Mouse (Mus musculus): ENCODE results near the gene Retreg1. TPM values are rescaled to one million over a fixed set of nuclear protein-coding genes. Genes with fewer than 3 reads are reported as not detected.
A peak's percentile ranks its signal among the peaks of the same experiment; 100 is the strongest.

The Retreg1 gene
- polyA plus RNA-seq, 1 experiment from 2014 or later: 7.6 TPM

- Histone ChIP-seq H3K27ac (replicated peaks) (no peak overlapping the region), H3K4me1 (no peaks in the 10 kb centered on the region), H3K4me3 (no peak overlapping the region), H3K36me3 (no peaks in the 10 kb centered on the region), H3K9ac (replicated peaks) (no peak overlapping the region), H3K4me2 (replicated peaks) (no peak overlapping the region), H3K27me3 (no peaks in the 10 kb centered on the region), H3K9me3 (no peaks in the 10 kb centered on the region)
- WGBS: 90% methylated on average over 15 of the region's 15 CpGs
- no peak for ATAC-seq (replicated peaks)
These were observed 100.6 kb downstream of the Retreg1 start for GRCm38 (mm10) chr15:25943386-25944137.

- no peak overlapping the region for H3K4me2 ChIP-seq (replicated peaks)
- no peaks in the 10 kb centered on the region for H3K4me1 ChIP-seq
- no peak overlapping the region for H3K9ac ChIP-seq (replicated peaks)
- H3K9me3 ChIP-seq: no peaks in the 10 kb centered on the region
- H3K4me3 ChIP-seq: no peak overlapping the region
- 91% methylated on average over 8 of the region's 8 CpGs for WGBS
- no peaks in the 10 kb centered on the region for H3K27me3 ChIP-seq
- H3K36me3 ChIP-seq: no peaks in the 10 kb centered on the region
- ATAC-seq (replicated peaks): no peak
- H3K27ac ChIP-seq (replicated peaks): no peak overlapping the region
These were observed 102.2 kb downstream of the Retreg1 start for GRCm38 (mm10) chr15:25945224-25945623.

GRCm38 (mm10) chr15:25946482-25946881, 103.5 kb downstream of the Retreg1 start:
- no peaks in the 10 kb centered on the region for H3K36me3 ChIP-seq
- H3K9ac ChIP-seq (replicated peaks): no peak overlapping the region
- WGBS: 88% methylated on average over 7 of the region's 7 CpGs
- no peak overlapping the region for H3K4me2 ChIP-seq (replicated peaks)
- no peaks in the 10 kb centered on the region for H3K27me3 ChIP-seq
- H3K27ac ChIP-seq (replicated peaks): no peak overlapping the region
- H3K9me3 ChIP-seq: no peaks in the 10 kb centered on the region
- ATAC-seq (replicated peaks): no peak
- H3K4me3 ChIP-seq: no peak overlapping the region
- no peaks in the 10 kb centered on the region for H3K4me1 ChIP-seq

GRCm38 (mm10) chr15:25947383-25947782, 104.4 kb downstream of the Retreg1 start:
- 88% methylated on average over 8 of the region's 8 CpGs for WGBS
- H3K4me3 ChIP-seq: no peak overlapping the region
- no peaks in the 10 kb centered on the region for H3K4me1 ChIP-seq
- no peak overlapping the region for H3K27ac ChIP-seq (replicated peaks)
- no peak for ATAC-seq (replicated peaks)
- H3K4me2 ChIP-seq (replicated peaks): no peak overlapping the region
- H3K9ac ChIP-seq (replicated peaks): no peak overlapping the region
- H3K27me3 ChIP-seq: no peaks in the 10 kb centered on the region
- no peaks in the 10 kb centered on the region for H3K9me3 ChIP-seq
- H3K36me3 ChIP-seq: no peaks in the 10 kb centered on the region

- Histone ChIP-seq H3K4me2 (replicated peaks) (no peak overlapping the region), H3K4me1 (no peaks in the 10 kb centered on the region), H3K4me3 (no peak overlapping the region), H3K27ac (replicated peaks) (no peak overlapping the region), H3K36me3 (no peaks in the 10 kb centered on the region), H3K27me3 (no peaks in the 10 kb centered on the region), H3K9ac (replicated peaks) (no peak overlapping the region), H3K9me3 (no peaks in the 10 kb centered on the region)
- WGBS: 80% methylated on average over 26 of the region's 26 CpGs
- no peak for ATAC-seq (replicated peaks)
These were observed 105.6 kb downstream of the Retreg1 start for GRCm38 (mm10) chr15:25948257-25949223.

GRCm38 (mm10) chr15:25949696-25950095, 106.7 kb downstream of the Retreg1 start:
- H3K9me3 ChIP-seq: no peaks in the 10 kb centered on the region
- H3K4me3 ChIP-seq: no peak overlapping the region
- no peak overlapping the region for H3K9ac ChIP-seq (replicated peaks)
- no peaks in the 10 kb centered on the region for H3K27me3 ChIP-seq
- no peaks in the 10 kb centered on the region for H3K36me3 ChIP-seq
- ATAC-seq (replicated peaks): no peak
- H3K4me2 ChIP-seq (replicated peaks): no peak overlapping the region
- H3K4me1 ChIP-seq: no peaks in the 10 kb centered on the region
- whole genome bisulfite sequencing: 76% methylated on average over 9 of the region's 9 CpGs
- no peak overlapping the region for H3K27ac ChIP-seq (replicated peaks)

- no peak for ATAC-seq (replicated peaks)
- Histone ChIP-seq H3K9ac (replicated peaks) (no peak overlapping the region), H3K27me3 (no peaks in the 10 kb centered on the region), H3K36me3 (no peaks in the 10 kb centered on the region), H3K4me3 (no peak overlapping the region), H3K4me2 (replicated peaks) (no peak overlapping the region), H3K27ac (replicated peaks) (no peak overlapping the region), H3K9me3 (no peaks in the 10 kb centered on the region), H3K4me1 (no peaks in the 10 kb centered on the region)
- 89% methylated on average over 5 of the region's 5 CpGs for WGBS
These were observed 107.6 kb downstream of the Retreg1 start for GRCm38 (mm10) chr15:25950584-25950983.

- Histone ChIP-seq H3K27me3 (no peaks in the 10 kb centered on the region), H3K9me3 (no peaks in the 10 kb centered on the region), H3K36me3 (no peaks in the 10 kb centered on the region), H3K4me2 (replicated peaks) (no peak overlapping the region), H3K4me1 (no peaks in the 10 kb centered on the region), H3K4me3 (no peak overlapping the region), H3K9ac (replicated peaks) (no peak overlapping the region), H3K27ac (replicated peaks) (no peak overlapping the region)
- no peak for ATAC-seq (replicated peaks)
- 82% methylated on average over 4 of the region's 4 CpGs for WGBS
These were observed 108.1 kb downstream of the Retreg1 start for GRCm38 (mm10) chr15:25951037-25951436.

- H3K27ac ChIP-seq (replicated peaks): no peak overlapping the region
- H3K4me1 ChIP-seq: no peaks in the 10 kb centered on the region
- H3K4me3 ChIP-seq: no peak overlapping the region
- ATAC-seq (replicated peaks): no peak
- no peaks in the 10 kb centered on the region for H3K9me3 ChIP-seq
- H3K9ac ChIP-seq (replicated peaks): no peak overlapping the region
- H3K4me2 ChIP-seq (replicated peaks): no peak overlapping the region
- H3K36me3 ChIP-seq: no peaks in the 10 kb centered on the region
- WGBS: 65% methylated on average over 5 of the region's 5 CpGs
- H3K27me3 ChIP-seq: no peaks in the 10 kb centered on the region
These were observed 113.0 kb downstream of the Retreg1 start for GRCm38 (mm10) chr15:25956001-25956400.

- ATAC-seq (replicated peaks): no peak
- 23% methylated on average over 11 of the region's 11 CpGs for WGBS
- Histone ChIP-seq H3K9ac (replicated peaks) (no peak overlapping the region), H3K9me3 (no peaks in the 10 kb centered on the region), H3K4me1 (no peaks in the 10 kb centered on the region), H3K36me3 (no peaks in the 10 kb centered on the region), H3K27me3 (no peaks in the 10 kb centered on the region), H3K4me3 (no peak overlapping the region), H3K4me2 (replicated peaks) (no peak overlapping the region), H3K27ac (replicated peaks) (no peak overlapping the region)
These were observed 113.6 kb downstream of the Retreg1 start for GRCm38 (mm10) chr15:25956422-25957117.

- H3K27ac ChIP-seq (replicated peaks): no peak overlapping the region
These were observed 114.7 kb downstream of the Retreg1 start for GRCm38 (mm10) chr15:25957651-25958050.

GRCm38 (mm10) chr15:25959375-25959774, 116.4 kb downstream of the Retreg1 start:
- H3K9ac ChIP-seq (replicated peaks): no peak overlapping the region
- whole genome bisulfite sequencing: 38% methylated on average over 5 of the region's 5 CpGs
- H3K27ac ChIP-seq (replicated peaks): no peak overlapping the region
- no peaks in the 10 kb centered on the region for H3K27me3 ChIP-seq
- H3K9me3 ChIP-seq: no peaks in the 10 kb centered on the region
- no peak overlapping the region for H3K4me3 ChIP-seq
- no peaks in the 10 kb centered on the region for H3K36me3 ChIP-seq
- peak; percentile 91 for ATAC-seq (replicated peaks)
- no peak overlapping the region for H3K4me2 ChIP-seq (replicated peaks)
- H3K4me1 ChIP-seq: no peaks in the 10 kb centered on the region

More at GRCm38 (mm10) chr15:25957651-25958050, 114.7 kb downstream of the Retreg1 start:
- H3K36me3 ChIP-seq: no peaks in the 10 kb centered on the region
- no peak overlapping the region for H3K9ac ChIP-seq (replicated peaks)
- no peak overlapping the region for H3K4me3 ChIP-seq
- WGBS: 86% methylated on average over 10 of the region's 10 CpGs
- no peaks in the 10 kb centered on the region for H3K9me3 ChIP-seq
- H3K4me1 ChIP-seq: no peaks in the 10 kb centered on the region
- H3K4me2 ChIP-seq (replicated peaks): no peak overlapping the region
- peak; percentile 33; the same call in 1 of the 2 replicates for ATAC-seq (replicated peaks)
- H3K27me3 ChIP-seq: no peaks in the 10 kb centered on the region

All from forebrain, embryonic 15.5 days (tissue).